Mouse (Mus musculus): ENCODE results near the gene Ltbp4. TPM values are rescaled to one million over a fixed set of nuclear protein-coding genes. Genes with fewer than 3 reads are reported as not detected.

Gene Ltbp4
- total RNA-seq (2021) = 10 to 100 TPM; 52.3 to 57.5 TPM

GRCm38 (mm10) chr7:27337175-27337853, at the start of gene Ltbp4:
TSS of gene Ltbp4 (minus strand) at chr7:27337692.
- peak in 1 of 2 experiments; percentile 56 for DNase-seq (ENCODE audit: extremely low spot score in 1 of 2, low spot score in 2 of 2)
- intact Hi-C loops (cut with DNase I) = no loop called here

GRCm38 (mm10) chr7:27384731-27385130, 47.2 kb upstream of the Ltbp4 start:
- intact Hi-C loops (cut with DNase I) = no loop called here
- peak in 1 of 2 experiments; percentile 75 for DNase-seq (ENCODE audit: extremely low spot score in 1 of 2, low spot score in 2 of 2)

- DNase-seq (ENCODE audit: extremely low spot score in 1 of 2, low spot score in 2 of 2) = no peak
- intact Hi-C loops (cut with DNase I) = no loop called here
Observed at GRCm38 (mm10) chr7:27384134-27384533, 46.6 kb upstream of the Ltbp4 start.

- intact Hi-C loops (cut with DNase I) = no loop called here
Observed at GRCm38 (mm10) chr7:27383233-27383632, 45.7 kb upstream of the Ltbp4 start.

GRCm38 (mm10) chr7:27381560-27381959, 44.1 kb upstream of the Ltbp4 start:
- DNase-seq (ENCODE audit: extremely low spot score in 1 of 2, low spot score in 2 of 2) = no peak
- intact Hi-C loops (cut with DNase I) = no loop called here

More at GRCm38 (mm10) chr7:27383233-27383632, 45.7 kb upstream of the Ltbp4 start:
- no peak for DNase-seq (ENCODE audit: extremely low spot score in 1 of 2, low spot score in 2 of 2)

GRCm38 (mm10) chr7:27381009-27381408, 43.5 kb upstream of the Ltbp4 start:
- intact Hi-C loops (cut with DNase I) = no loop called here
- DNase-seq (ENCODE audit: extremely low spot score in 1 of 2, low spot score in 2 of 2) = no peak

- intact Hi-C loops (cut with DNase I) = no loop called here
- no peak for DNase-seq (ENCODE audit: extremely low spot score in 1 of 2, low spot score in 2 of 2)
Observed at GRCm38 (mm10) chr7:27379836-27380235, 42.3 kb upstream of the Ltbp4 start.

GRCm38 (mm10) chr7:27378431-27378830, 40.9 kb upstream of the Ltbp4 start:
- intact Hi-C loops (cut with DNase I) = no loop called here

GRCm38 (mm10) chr7:27375274-27375673, 37.8 kb upstream of the Ltbp4 start:
- DNase-seq (ENCODE audit: extremely low spot score in 1 of 2, low spot score in 2 of 2) = peak in 1 of 2 experiments; percentile 56
- intact Hi-C loops (cut with DNase I) = no loop called here

More at GRCm38 (mm10) chr7:27378431-27378830, 40.9 kb upstream of the Ltbp4 start:
- peak in 1 of 2 experiments; percentile 47 for DNase-seq (ENCODE audit: extremely low spot score in 1 of 2, low spot score in 2 of 2)

GRCm38 (mm10) chr7:27371715-27372462, 34.4 kb upstream of the Ltbp4 start:
- intact Hi-C loops (cut with DNase I) = no loop called here
- no peak for DNase-seq (ENCODE audit: extremely low spot score in 1 of 2, low spot score in 2 of 2)

GRCm38 (mm10) chr7:27369111-27369510, 31.6 kb upstream of the Ltbp4 start:
- DNase-seq (ENCODE audit: extremely low spot score in 1 of 2, low spot score in 2 of 2) = no peak

GRCm38 (mm10) chr7:27367976-27368375, 30.5 kb upstream of the Ltbp4 start:
- intact Hi-C loops (cut with DNase I) = no loop called here
- DNase-seq (ENCODE audit: extremely low spot score in 1 of 2, low spot score in 2 of 2) = no peak

More at GRCm38 (mm10) chr7:27369111-27369510, 31.6 kb upstream of the Ltbp4 start:
- intact Hi-C loops (cut with DNase I) = no loop called here

GRCm38 (mm10) chr7:27366082-27366844, 28.8 kb upstream of the Ltbp4 start:
- intact Hi-C loops (cut with DNase I) = no loop called here
- DNase-seq (ENCODE audit: extremely low spot score in 1 of 2, low spot score in 2 of 2) = peak in 1 of 2 experiments; percentile 51

- intact Hi-C loops (cut with DNase I) = no loop called here
Observed at GRCm38 (mm10) chr7:27364379-27364778, 26.9 kb upstream of the Ltbp4 start.

GRCm38 (mm10) chr7:27361283-27361946, 23.9 kb upstream of the Ltbp4 start:
- peak; percentile 99 to 100 for DNase-seq (ENCODE audit: extremely low spot score in 1 of 2, low spot score in 2 of 2)
- intact Hi-C loops (cut with DNase I) = no loop called here

More at GRCm38 (mm10) chr7:27364379-27364778, 26.9 kb upstream of the Ltbp4 start:
- peak in 1 of 2 experiments; percentile 38 for DNase-seq (ENCODE audit: extremely low spot score in 1 of 2, low spot score in 2 of 2)

- intact Hi-C loops (cut with DNase I) = no loop called here
- no peak for DNase-seq (ENCODE audit: extremely low spot score in 1 of 2, low spot score in 2 of 2)
Observed at GRCm38 (mm10) chr7:27360749-27361148, 23.3 kb upstream of the Ltbp4 start.

GRCm38 (mm10) chr7:27359706-27360358, 22.3 kb upstream of the Ltbp4 start:
- intact Hi-C loops (cut with DNase I) = no loop called here
- no peak for DNase-seq (ENCODE audit: extremely low spot score in 1 of 2, low spot score in 2 of 2)

- DNase-seq (ENCODE audit: extremely low spot score in 1 of 2, low spot score in 2 of 2) = no peak
- intact Hi-C loops (cut with DNase I) = no loop called here
Observed at GRCm38 (mm10) chr7:27359162-27359561, 21.7 kb upstream of the Ltbp4 start.

All from left cerebral cortex, postnatal 10 days (tissue).